Mouse (Mus musculus): ENCODE data around the gene Brd3.

DNA sequence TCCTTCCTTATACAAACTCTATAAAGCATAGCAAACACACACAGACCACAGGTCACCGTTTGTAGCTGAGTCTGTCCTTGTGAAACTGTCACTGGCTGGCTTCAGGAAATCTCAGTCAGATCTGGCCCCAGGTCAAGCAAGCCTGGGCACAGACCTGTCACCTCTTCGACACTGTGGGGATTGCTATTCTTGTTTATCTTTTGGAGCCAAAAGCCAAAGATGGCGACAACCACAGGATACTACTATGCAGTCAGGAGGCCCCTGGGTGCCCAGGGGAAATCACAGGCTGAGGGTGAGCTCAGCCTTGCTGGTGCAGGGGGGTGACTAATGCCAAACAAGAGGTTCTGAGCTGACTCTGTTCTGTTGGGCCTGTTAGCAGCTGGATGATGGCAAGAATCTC lies 91.0 kb downstream of the Brd3 start:
- no peak for TF ChIP-seq CTCF (IDR thresholded peaks at IDR 0.05; ENCODE audit: borderline replicate concordance, insufficient read depth, low read depth, low read length)
- TF ChIP-seq POLR2A (IDR thresholded peaks at IDR 0.05; ENCODE audit: borderline replicate concordance, insufficient read depth, low read length): no peak
